Mouse (Mus musculus) heart, postnatal 0 days (tissue): ENCODE results near the gene Map4k2.

Source experiments
- CTCF ChIP-seq: IDR thresholded peaks from 2 replicates; pipeline ENCODE4 v1.5.1; 2016; ENCODE audit warnings: antibody characterized with exemption, control low read depth, low read depth
- EP300 ChIP-seq: IDR thresholded peaks from 2 replicates; pipeline ENCODE4 v1.6.1; 2016; ENCODE audit warnings: antibody characterized with exemption, low read depth

DNA sequence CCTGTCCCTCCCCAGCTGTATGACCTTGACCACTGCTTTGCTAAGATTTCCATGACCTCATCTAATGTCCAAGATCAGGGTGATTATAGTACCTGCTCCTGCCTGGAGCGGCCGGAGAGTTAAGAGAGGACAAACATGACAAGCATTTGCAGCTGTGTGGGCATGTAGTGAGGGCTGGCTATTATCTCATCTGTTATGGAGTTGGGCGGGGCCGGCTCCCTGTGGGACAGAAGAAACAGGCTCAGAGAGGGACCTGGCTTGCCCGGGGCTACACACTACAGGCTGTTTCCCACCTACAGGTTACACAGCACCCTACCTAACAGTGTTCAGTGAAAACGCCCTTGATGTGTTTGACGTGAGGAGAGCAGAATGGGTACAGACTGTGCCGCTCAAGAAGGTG is 19.6 kb upstream of the Map4k2 start:
- TF ChIP-seq CTCF (no peak), EP300 (no peak)
